Mouse (Mus musculus): ENCODE results near the gene Rbms3. TPM values are rescaled to one million over a fixed set of nuclear protein-coding genes. Genes with fewer than 3 reads are reported as not detected.

The Rbms3 gene
- total and polyA plus RNA-seq, 3 experiments = 11.1 to 25.7 (median 24.9) TPM

DNA sequence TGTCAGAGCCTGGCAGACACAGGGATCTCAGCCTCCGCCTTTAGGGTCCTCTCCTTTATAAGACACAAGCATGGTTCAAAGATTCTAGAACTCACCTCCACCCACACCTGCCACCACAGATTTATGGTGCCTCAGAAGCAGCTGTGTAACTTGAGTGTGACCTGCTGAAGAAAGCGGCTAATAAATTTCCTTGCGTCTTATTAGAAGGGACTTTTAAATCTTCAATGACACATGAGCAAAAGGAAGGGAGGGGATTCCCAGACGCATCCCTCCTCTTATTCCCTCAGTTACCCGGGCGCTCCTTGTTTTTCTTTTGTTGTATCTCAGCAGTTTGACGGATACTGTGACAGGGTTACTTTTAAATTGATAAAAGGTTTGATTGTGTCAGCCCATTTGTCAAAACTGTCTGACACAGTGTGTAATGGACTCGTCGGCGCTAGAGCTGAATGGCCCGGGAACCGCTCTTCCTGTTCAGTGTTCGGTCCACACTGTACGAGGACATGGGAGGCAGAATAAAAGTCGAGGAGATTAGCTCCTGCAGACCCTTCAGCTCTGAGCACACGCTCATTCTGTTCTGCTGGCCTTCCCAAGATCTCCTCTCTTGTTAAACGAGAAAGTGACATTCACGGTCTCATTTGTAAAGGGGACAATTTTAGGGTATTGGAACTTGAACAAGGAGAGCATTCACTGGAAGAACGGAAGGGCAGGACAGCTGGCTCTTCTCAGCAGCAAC is 527.3 kb downstream of the Rbms3 start:
- no peak for DNase-seq

DNA sequence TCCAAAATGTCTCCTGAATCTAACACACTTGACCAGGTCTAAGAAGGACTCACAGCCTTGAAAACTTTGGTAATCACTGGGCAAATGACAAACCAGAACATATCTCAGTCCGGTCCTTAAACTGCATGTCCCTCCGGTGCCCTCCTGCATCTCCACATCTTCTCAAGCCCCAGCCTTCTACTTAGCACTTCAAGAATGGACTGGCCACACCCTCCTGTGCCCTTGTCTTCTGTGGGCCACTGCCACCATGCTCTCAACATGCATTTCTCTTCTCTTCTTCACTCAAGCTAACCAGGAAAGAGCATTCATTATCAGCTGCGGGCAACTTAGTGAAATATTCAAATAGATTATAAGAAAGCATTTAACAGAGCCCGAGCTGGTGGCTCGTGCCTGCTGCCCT is 529.5 kb downstream of the Rbms3 start:
- DNase-seq = no peak

DNA sequence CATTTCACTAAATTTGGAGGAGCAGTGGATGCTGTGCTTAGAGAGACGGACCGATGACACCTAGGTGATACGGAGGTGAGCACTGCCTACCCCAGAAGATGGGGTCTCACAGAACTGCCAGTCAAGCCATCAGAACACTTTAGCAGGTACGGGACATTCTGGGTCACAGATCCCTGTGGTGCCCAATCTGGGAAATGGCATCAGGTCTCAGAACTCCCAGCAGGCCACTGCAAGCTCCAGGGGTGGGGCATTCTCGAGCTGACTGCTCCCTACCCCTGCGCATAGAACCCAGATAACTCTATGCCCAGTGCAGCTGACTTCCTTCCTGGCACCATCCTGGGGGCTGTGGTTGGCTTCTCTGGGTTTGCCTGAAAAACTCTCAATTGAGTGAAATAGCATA is 536.2 kb downstream of the Rbms3 start:
- no peak for DNase-seq

DNA sequence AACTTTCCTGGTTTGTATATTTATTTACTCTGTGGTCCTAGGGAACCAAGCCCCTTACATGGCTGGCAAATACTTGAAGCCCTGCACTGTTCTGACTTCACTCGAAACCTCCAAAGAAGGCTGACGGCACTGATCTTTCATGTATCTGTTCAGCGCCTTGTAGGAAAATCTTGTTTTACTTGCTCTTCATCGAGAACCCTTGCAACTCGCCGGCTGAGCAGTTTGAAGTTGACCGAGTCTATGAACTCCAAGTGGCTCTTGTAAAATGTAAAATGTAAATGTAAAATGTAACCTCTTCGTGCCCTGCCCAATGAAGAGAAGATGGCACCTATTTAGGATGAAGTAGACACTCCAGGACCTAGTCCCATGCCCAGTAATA is 537.5 kb downstream of the Rbms3 start:
- DNase-seq = no peak

DNA sequence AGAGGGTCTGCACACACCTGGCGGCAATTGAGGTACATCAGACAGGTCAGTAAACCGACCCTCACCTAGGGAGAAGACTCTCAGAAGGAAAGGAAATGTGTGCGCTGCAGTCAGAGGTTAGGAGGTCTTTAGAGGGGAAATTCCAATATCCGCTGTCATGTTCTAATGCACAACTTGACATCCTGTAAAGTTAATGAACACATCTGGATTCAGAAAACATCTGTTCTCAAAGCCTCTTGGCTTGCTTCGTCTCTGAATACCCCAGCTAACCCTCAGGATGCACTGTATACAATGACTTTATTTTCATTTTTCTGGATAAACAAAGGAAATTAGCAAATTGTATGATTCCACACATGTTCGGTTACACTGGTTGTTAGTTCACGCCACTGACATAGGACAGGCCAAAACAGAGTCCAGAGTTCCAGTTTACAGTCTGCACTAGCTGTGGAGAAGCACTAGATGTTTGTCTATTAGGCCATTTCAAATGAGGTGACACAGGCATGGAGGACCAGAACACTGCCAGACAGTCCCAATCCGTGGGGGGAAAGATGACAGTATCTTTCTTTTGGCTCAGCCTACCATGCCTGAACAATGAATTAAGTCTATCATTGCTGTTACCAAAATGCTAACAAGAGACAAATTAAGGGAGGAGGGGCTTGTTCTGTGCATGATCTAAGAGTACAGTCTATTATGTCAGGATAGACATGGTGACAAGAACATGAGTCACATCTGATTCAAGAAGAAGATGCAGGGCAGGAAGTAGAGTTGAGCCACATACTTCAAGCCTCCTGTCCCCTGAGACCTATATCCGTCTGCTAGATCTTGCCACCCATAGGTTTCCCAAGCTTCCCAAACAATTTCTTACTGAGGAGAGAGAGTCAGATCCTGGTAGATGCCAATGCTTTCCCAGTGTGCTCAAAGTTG is 538.2 kb downstream of the Rbms3 start:
- no peak for DNase-seq

DNA sequence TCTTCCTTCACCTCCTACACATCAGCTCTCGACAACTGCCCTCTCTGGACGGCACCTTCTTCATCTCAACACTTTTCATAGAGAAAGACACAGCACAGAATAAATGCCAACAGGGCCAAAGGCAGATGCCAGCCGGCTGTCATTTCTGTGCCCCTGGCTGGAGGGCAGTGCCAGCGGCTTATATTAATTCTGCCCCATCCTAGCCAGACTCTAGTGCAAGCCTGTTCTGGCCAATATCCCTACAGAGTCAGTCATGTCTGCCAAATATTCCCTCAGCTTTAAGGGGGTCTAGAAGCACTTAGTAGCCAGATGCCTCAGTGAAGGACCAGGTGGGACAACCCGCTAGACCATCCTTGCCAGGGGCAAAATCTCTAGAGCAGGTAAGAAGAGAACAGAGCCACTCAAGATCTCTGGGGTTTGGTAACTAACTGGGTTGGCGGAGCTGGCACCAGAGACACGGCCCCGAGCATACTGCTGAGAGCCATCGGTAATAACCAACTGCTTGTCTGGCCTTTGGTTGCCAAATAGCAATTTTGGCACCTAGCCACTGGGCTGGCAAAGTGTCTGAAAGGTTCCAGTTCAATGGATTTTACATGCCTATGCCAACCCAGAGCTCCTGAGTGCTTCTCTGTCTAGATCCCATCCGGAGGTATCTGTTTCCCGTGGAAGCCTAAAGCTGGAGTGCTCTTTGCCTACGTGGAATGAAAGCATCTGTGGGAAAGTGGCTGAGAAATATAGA is 540.1 kb downstream of the Rbms3 start:
- DNase-seq = peak; percentile 44

DNA sequence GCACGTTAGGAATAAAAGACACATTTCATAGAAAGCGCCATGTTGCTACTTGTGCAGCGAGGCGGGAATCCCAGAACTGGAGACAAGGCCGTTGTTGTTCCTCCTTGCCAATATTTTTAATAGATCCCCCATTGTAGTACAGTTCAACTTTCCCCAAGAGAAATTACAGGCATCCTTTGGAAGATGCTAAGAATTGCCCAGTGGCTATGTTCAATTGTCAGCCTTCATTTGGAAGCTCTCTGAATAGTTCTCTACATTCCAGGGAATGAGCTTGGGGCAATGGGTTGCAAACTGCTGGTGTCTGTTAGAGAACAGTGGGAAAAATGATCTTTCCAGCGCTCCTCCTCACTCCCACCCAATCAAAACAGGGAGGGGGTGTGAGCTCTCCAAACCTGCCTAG is 541.4 kb downstream of the Rbms3 start:
- DNase-seq = no peak

DNA sequence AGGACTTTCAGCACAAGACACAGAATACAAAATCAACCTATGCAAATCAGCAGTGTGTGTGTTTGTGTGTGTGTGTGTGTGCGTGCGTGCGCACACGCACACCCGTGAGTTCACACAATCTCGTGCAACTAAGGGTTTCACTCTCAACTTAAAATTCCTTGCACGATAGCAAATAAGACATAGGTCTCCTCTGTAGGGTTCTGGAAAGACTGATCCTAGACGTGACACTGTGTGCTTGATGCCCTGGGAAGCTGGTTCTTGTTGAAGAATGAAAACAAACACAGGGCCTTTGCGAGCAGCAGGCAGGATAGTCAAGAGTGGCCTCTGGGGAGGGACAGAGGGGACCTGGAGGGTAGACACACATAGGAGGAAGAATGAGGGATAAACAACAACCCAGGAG is 544.0 kb downstream of the Rbms3 start:
- DNase-seq = no peak

DNA sequence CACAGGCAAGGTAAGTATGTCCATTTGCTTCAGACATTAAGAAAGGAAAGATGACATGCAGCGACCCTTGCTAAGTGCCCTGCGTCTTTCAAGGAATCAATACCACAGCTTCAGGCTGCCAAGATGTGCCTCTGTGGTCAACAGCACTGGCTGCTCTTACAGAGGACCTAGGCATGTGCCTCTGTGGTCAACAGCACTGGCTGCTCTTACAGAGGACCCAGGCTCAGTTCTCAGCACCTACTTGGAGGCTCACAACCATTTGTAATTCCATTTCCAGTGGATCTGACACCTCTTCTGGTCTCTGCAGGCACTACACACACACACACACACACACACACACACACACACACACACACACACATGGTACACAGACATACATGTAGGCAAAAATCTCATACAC is 545.2 kb downstream of the Rbms3 start:
- no peak for DNase-seq

DNA sequence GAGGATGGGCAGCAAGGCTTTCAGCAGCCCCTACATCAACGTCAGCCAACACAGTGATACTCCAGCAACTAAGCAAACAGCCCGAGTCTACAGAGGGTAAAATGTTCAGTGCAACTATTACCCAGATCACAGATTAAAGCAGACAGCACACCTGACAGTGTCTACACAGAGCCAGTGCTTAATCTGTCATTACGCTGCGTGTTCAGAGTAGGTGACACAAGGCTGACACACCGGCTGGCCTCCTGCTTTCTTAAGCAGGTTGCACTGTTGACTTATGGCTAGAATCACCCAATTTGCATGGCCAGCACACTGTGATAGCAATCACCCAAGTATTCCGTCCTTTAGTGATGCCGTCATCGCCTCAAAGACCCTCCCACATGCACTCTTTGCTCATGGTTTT is 550.2 kb downstream of the Rbms3 start:
- no peak for DNase-seq

DNA sequence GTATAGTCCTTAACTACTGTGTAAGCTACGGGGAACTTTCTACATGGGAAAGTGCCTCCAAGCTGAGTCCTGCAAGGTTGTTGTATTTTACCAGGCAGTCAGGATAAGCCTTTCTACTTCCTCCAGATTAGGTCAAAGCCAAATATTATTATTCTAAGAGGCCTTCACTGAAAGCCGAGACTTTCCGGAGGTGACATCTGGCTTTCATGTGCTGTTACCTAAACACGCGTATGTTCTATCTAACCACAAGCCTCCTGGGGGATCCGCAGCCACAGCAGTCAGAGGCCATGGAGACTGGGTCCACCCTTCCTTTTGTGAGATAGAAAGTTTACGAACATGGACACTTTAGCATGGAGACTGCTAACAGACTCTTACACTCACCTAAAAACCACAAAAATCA is 552.2 kb downstream of the Rbms3 start:
- DNase-seq = no peak

DNA sequence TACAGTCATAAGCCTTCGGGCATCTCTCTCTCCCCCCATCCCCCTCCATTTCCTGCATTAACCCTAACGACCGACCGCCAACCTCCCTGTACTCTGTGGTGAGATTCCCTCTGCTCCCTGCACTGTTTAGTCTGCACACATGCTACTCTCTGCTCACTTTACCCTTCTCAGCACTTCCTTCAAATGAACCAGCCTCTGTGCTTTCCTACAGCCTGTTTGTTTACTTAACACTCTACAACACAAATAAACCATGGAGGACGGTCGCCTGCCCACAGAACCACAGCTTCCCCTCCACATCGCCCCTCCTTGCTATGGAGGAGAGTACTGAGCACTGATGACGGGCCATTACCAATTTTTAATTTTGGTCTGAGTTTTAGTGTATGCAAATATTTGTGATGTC is 552.9 kb downstream of the Rbms3 start:
- no peak for DNase-seq

DNA sequence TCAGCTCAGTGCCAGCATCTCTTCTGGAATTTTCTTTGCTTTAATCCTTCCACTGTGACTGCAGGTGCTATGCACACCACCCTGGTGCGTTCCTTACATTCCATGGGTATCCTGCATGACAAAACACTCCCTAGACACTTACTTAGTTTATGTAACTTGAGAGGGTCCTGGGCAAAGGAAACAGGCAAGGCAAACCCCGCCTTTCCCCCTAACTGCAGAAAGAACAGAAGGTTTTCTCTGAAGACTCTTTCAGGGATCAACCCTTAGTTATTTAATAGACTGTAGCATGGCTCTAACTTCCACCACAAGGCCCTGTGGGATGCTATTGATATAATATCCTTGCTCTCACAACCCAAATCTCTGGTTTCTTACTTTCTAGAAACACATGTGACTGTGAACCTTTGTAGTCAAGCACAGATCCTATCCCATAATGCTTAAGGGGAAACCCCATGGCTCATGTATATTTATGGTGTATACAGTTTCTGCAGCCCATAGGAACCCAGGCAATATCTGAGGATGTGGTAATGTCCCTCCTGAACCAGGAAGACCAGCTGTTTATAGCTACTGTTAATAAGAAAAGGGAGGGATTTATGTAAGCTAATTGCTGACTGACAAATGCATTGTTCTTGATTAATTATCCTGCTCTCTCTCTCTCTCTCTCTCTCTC is 557.1 kb downstream of the Rbms3 start:
- DNase-seq = no peak

DNA sequence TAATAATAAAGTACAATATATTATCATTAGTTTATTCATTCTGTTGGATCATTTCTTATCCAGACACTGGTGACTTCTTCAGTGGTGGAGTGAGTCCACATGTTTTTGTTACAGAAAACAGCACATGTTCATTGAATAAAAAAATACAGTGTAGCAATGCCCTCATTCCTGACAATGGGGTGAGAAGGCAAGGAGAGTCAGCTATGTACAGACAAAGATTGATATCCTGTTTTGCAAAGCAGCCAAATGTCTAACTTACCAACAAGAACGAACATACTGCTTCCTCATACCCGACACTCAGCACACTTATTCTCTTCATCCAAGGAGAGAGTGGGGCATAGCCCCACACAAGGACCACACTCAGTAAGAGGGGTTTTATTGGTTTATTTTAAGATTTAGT is 559.1 kb downstream of the Rbms3 start:
- DNase-seq = no peak

DNA sequence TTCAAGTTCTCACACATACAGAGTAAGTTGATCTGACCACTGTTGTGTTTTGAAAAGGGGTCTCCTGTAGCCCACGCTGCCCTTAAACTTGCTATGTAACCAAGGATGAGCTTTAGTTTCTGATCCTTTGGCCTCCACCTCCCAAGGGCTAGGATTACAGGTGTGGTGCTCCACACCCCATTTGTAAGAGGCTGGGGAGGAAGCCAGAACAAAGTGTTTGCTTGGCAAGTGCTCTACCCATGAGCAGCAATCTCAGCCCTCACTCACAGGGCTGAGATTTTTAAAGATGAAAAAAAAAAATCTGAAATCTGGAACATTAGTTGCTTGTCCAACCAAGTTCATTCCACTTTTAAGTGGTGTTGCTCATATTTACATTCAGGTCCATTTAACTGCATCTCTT is 560.5 kb downstream of the Rbms3 start:
- DNase-seq = no peak

DNA sequence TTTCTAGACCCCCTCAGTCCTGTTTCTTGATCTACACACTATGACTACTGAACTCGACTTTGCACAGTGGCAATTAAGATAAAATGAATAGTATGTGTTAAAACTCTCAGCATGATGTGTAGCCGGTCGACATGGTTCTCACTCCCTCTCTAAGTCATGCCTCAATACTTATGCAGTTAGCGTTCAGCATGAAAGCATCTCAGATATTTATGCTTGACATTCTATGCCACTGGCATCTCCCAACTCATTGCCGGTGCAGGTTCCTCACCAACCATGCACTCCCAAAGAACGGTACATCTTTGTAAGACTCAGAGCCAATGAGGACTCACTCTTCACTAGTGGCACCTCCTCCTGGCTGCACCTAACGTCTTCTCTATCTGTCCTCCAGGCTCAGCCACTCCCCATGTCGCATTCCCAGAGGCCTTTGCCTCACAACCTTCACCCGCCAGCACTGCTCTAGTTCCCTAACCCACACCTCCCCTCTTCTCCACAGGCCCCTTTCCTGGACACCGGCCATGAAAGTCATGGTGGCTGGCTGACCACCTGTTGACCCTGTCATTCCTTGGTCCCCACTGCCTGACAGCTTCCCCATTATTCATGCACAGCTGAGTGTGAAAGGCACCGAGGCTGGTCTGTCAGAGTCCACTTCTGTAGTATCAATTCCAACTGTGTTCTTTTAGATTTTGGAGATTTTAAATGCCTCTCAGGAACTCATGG is 561.9 kb downstream of the Rbms3 start:
- DNase-seq = no peak

DNA sequence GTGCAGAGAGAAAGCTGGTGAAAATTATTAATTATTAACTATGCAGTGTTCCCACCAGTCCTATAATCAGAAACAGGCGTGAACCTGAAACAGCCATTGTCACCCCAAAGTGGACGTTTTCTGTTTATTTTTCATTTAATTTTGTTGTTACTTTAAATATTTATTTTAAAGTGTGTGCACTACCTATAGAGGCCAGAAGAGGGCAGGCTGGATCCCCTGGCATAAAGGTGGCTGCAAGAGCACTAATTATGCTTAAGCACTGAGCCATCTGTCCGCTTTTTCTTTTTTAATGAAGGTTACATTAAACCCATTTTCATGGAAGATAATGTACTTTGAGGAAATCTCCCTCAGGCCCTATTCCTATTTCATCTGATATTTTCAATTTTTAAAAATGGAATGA is 563.2 kb downstream of the Rbms3 start:
- no peak for DNase-seq

DNA sequence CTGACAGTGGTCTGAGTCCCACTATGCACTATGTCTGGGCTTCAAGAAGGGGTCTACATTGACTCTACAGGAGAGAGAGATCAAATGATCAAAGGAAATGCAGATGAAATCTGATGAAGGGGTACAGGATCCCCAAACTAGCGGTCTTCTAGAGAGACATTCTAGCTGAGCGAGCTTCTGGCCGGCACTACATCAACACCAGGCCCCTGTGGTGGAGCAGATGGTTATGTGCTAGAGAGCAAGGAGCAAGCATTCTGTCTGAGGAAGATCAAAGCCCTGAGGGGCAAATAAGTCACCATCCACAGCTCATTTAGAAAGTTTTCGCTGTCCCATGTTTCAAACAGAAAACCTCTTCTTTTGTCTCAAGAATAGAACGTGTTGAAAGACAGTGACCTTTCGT is 564.1 kb downstream of the Rbms3 start:
- DNase-seq = no peak

DNA sequence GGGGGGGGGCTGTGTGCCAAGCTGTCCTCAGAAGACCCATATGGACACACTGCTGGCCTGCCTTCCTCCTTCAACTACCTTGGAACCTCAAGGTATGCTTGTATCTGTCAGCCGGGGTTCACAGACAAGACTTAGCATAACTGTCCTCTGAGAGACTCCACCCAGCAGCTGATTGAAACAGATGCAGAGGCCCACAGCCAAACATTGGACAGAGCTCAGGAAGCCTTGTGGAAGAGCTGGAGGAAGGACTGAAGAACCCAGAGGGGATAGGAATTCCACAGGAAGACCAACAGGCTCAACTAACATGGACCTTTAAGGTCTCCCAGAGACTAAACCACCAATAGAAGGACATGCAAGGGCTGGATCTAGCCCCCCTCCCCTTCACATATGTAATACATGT is 570.1 kb downstream of the Rbms3 start:
- no peak for DNase-seq

DNA sequence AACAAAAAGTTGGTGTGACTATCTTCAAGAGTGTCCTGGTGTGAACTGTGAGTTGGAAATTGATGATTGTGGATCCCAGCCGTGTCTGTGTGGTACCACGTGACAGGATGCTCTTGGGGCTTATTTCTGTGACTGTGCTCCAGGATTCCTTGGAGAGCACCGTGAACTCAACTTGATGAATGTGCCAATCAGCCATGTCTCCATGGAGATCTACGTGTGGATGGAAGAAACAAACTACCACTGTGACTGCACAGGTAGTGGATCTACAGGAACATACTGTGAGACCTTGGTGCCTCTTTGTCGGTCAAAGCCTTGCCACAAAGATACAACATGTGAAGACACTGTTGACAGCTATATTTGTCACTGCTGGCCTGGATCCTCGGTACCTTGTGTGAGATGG is 570.6 kb downstream of the Rbms3 start:
- DNase-seq = no peak

DNA sequence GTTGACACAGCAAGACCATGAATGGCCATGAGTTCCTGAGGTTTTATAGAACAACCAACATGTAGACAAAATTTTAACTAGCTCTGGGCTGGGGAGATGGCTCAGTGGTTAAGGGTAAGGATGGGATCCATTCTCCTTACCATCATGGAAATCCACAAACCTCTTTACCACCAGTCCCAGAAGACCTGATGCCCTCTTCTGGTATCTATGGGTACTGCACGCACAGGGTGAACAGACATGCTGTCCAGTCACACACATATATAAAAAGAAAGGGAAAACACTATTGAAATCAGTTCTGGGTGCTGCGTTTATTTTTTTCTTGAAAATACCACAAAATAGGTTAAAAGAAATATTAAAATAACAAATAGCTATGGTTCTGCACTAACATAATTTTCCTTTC is 577.8 kb downstream of the Rbms3 start:
- no peak for DNase-seq

DNA sequence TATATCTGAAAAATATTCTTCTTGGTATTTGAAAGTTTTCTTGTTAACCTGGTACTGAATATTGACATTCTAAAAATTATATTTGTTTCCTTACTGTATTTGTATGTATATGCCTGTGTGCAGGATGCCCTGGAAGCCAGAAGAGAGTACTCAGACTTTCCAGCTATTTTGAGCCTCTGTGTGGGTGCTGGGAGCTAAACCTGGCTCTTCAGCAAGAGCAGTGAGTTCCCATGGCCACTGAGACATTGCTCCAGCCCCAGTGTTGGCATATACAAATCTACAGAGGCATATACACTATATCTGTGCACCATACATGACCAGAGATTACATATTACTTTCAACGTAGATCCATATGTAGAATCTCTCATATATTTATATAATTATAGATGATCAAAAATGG is 581.1 kb downstream of the Rbms3 start:
- no peak for DNase-seq
